Mouse (Mus musculus) ES-Bruce4 (cell line): ENCODE measurements around the gene Slc10a1.

Experiments used
- CTCF ChIP-seq: IDR thresholded peaks from one replicate; pipeline ENCODE4 v1.8.1; 2011; ENCODE audit warnings: low read depth, low read length
- EP300 ChIP-seq: IDR thresholded peaks from 2 replicates; pipeline ENCODE4 v1.6.1; 2011; ENCODE audit warnings: low read depth, low read length; ENCODE audit not compliant: insufficient read depth

DNA sequence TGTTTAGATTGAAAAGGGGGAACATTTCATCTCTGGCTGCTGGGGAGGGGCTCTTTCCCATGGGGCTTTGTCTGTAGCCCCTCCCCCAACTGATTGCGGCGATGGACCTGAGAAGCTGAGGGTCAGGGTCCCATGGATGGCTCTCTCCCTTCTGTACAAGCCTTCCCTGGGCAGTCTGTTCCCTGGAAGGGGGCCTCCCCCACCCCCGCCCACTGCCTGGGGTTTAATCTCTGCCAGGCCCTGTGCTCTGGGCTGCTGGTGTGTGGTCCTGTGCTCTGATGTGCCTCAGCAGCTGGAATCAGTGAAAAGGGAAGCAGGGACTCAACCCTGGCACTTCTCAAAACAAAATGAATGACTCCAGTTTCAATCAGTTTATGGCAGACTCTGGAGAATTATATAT is 41.3 kb upstream of the Slc10a1 start:
- no peak for TF ChIP-seq EP300
- no peak for TF ChIP-seq CTCF
